Mouse (Mus musculus): Measurements from ENCODE around the gene Herpud1. TPM values are rescaled to one million over a fixed set of nuclear protein-coding genes. Genes with fewer than 3 reads are reported as not detected.

Gene Herpud1
- polyA plus RNA-seq, 1 experiment from 2014 or later = 76.4 TPM

- Histone ChIP-seq H3K9ac (no peak overlapping the region), H3K27ac (no peak overlapping the region), H3K36me3 (replicated peaks) (no peaks in the 10 kb centered on the region), H3K4me3 (no peak overlapping the region), H3K4me1 (no peaks in the 10 kb centered on the region), H3K4me2 (no peak overlapping the region), H3K9me3 (no peaks in the 10 kb centered on the region), H3K27me3 (replicated peaks) (no peaks in the 10 kb centered on the region)
- WGBS = 92% methylated on average over 3 of the region's 3 CpGs
- ATAC-seq (replicated peaks) = no peak
Observed at GRCm38 (mm10) chr8:94443153-94443552, 56.9 kb downstream of the Herpud1 start.

- no peak overlapping the region for H3K4me3 ChIP-seq
- H3K27me3 ChIP-seq (replicated peaks) = no peaks in the 10 kb centered on the region
- H3K9ac ChIP-seq = no peak overlapping the region
- no peaks in the 10 kb centered on the region for H3K36me3 ChIP-seq (replicated peaks)
- H3K27ac ChIP-seq = no peak overlapping the region
- H3K9me3 ChIP-seq = no peaks in the 10 kb centered on the region
- 83% methylated on average over 2 of the region's 2 CpGs for WGBS
- ATAC-seq (replicated peaks) = no peak
- H3K4me2 ChIP-seq = no peak overlapping the region
- H3K4me1 ChIP-seq = no peaks in the 10 kb centered on the region
Observed at GRCm38 (mm10) chr8:94444480-94444879, 58.2 kb downstream of the Herpud1 start.

Other genes starting within 250 kb of the Herpud1 start
- gene Mt4, start 249.2 kb upstream of the Herpud1 start, polyA plus RNA-seq (2015; fragmentation: Nextera tagmentation; extraction: Ambion mirVana) = not detected in 2 replicates
- 158 and 189 TPM in 2 replicates for gene Mt3, start 233.8 kb upstream of the Herpud1 start, polyA plus RNA-seq (2015; fragmentation: Nextera tagmentation; extraction: Ambion mirVana)
- gene Mt2, start 213.8 kb upstream of the Herpud1 start, polyA plus RNA-seq (2015; fragmentation: Nextera tagmentation; extraction: Ambion mirVana) = 13.9 and 16.5 TPM in 2 replicates
- gene Mt1, start 207.4 kb upstream of the Herpud1 start, polyA plus RNA-seq (2015; fragmentation: Nextera tagmentation; extraction: Ambion mirVana) = 61.7 and 74.3 TPM in 2 replicates
- gene Nup93, start 171.9 kb upstream of the Herpud1 start, polyA plus RNA-seq (2015; fragmentation: Nextera tagmentation; extraction: Ambion mirVana) = 61.1 and 63.4 TPM in 2 replicates
- 0.05 and 0.06 TPM in 2 replicates for gene Slc12a3, start 57.2 kb upstream of the Herpud1 start, polyA plus RNA-seq (2015; fragmentation: Nextera tagmentation; extraction: Ambion mirVana)
- 0.45 and 0.52 TPM in 2 replicates for gene Nlrc5, start 47.9 kb downstream of the Herpud1 start, polyA plus RNA-seq (2015; fragmentation: Nextera tagmentation; extraction: Ambion mirVana)
- 15.2 and 18.8 TPM in 2 replicates for gene Cpne2, start 146.6 kb downstream of the Herpud1 start, polyA plus RNA-seq (2015; fragmentation: Nextera tagmentation; extraction: Ambion mirVana)
- 53.3 and 56.1 TPM in 2 replicates for gene Rspry1, start 215.5 kb downstream of the Herpud1 start, polyA plus RNA-seq (2015; fragmentation: Nextera tagmentation; extraction: Ambion mirVana)
- 75.0 and 75.2 TPM in 2 replicates for gene Fam192a, start 215.6 kb downstream of the Herpud1 start, polyA plus RNA-seq (2015; fragmentation: Nextera tagmentation; extraction: Ambion mirVana)